Mouse (Mus musculus): Measurements from ENCODE around the gene Serpina9. TPM values are rescaled to one million over a fixed set of nuclear protein-coding genes. Genes with fewer than 3 reads are reported as not detected.

The Serpina9 gene
- polyA plus RNA-seq, 1 experiment: 0.39 TPM

DNA sequence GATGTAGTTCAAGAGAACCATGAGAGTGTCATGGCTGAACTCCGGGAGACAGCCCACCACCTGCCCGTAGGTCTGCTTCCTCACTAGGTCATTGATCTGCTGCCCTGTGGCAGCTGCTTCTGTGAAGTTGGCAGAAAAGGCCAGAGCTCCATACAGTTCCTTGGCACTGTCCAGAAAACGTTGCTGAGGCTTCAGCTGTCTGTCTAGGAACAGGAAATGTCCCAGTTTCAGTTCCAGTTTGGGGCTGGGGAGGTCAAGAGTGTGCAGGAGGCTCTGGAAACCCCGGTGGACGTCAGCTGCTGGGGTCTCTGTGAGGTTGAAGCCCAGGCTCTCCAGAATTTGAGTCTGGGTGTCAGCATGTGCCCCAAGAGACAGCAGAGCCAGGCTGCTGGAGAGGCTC is 27.7 kb downstream of the Serpina9 start:
- Histone ChIP-seq H3K4me1 (replicated peaks; ENCODE audit: control insufficient read depth, insufficient read depth, low read length) (peaks cover 3% of the 10 kb centered on the region; the same call in 1 of the 2 replicates), H3K27ac (ENCODE audit: control insufficient read depth, insufficient read depth, low read length) (no peak overlapping the region), H3K4me3 (ENCODE audit: control insufficient read depth, insufficient read depth, low read length) (no peak overlapping the region), H3K27me3 (ENCODE audit: control insufficient read depth, insufficient read depth, low read length) (no peaks in the 10 kb centered on the region), H3K36me3 (ENCODE audit: control insufficient read depth, insufficient read depth, low read length) (no peaks in the 10 kb centered on the region)
- DNase-seq: no peak
- TF ChIP-seq CTCF (IDR thresholded peaks at IDR 0.05; ENCODE audit: borderline replicate concordance, control insufficient read depth, extremely low read depth, insufficient read depth, low read length, poor library complexity) (no peak), POLR2A (IDR thresholded peaks at IDR 0.05; ENCODE audit: control insufficient read depth, extremely low read depth, insufficient read depth, low read length, poor library complexity) (no peak)
- 33% methylated on average over 5 of the region's 5 CpGs for WGBS

DNA sequence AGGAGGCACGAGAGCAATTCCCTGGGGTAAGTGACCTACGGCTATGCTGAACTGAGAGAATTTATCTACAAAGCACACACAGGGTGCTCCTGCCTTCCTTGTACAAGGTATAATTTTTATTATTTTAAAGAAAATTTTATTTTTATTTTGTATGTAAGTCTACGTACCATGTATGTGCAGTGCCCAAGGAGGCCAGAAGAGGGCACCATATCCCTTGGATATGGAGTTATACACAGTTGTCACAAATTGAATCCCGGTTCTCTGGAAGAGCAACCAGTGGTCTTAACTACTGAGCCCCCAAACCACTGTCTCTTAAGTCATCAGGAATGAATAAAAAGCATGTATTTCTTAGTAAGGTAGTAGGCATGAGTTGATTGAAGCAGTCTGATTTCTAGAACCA is 28.6 kb downstream of the Serpina9 start:
- TF ChIP-seq CTCF (IDR thresholded peaks at IDR 0.05; ENCODE audit: borderline replicate concordance, control insufficient read depth, extremely low read depth, insufficient read depth, low read length, poor library complexity) (no peak), POLR2A (IDR thresholded peaks at IDR 0.05; ENCODE audit: control insufficient read depth, extremely low read depth, insufficient read depth, low read length, poor library complexity) (no peak)
- no peaks in the 10 kb centered on the region for H3K27me3 ChIP-seq (ENCODE audit: control insufficient read depth, insufficient read depth, low read length)
- 59% methylated on average over 4 of the region's 4 CpGs for WGBS
- H3K36me3 ChIP-seq (ENCODE audit: control insufficient read depth, insufficient read depth, low read length): no peaks in the 10 kb centered on the region
- peak; percentile 14 for DNase-seq
- no peak overlapping the region for H3K27ac ChIP-seq (ENCODE audit: control insufficient read depth, insufficient read depth, low read length)
- H3K4me1 ChIP-seq (replicated peaks; ENCODE audit: control insufficient read depth, insufficient read depth, low read length): peaks cover 3% of the 10 kb centered on the region; the same call in 1 of the 2 replicates
- no peak overlapping the region for H3K4me3 ChIP-seq (ENCODE audit: control insufficient read depth, insufficient read depth, low read length)

DNA sequence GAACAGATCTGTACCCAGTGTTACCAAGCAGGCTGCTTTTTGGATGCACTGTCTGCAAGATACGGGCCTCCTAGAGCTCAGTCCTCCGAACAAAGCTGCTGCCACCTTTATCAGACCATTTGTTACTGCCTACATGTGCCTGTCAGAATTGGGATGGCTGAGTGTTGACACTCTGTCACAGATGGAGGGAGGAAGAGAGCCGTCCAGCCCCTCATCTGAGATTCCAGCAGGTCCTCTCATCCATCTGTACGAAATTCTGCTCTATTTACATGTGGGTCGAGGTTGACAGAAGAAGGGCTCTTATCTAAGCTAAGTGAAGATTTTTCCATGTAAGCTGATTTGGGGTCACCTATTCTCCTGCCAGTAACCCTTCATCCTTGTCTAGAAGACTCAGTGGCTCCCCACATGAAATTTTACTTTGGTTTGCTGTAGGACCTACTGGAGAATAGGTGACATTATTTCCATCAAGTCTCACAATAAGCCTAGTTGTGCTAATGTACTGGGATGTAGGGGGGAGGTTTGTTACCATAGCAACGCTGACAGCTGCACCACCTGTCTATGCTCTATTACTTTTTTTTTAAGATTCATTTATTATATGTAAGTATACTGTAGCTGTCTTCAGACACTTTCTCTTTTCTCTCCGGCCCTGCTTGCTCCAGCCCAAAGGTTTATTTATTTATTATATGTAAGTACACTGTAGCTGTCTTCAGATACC is 31.8 kb downstream of the Serpina9 start:
- 86% methylated on average over 7 of the region's 7 CpGs for WGBS
- no peak for DNase-seq
- Histone ChIP-seq H3K27me3 (ENCODE audit: control insufficient read depth, insufficient read depth, low read length) (no peaks in the 10 kb centered on the region), H3K27ac (ENCODE audit: control insufficient read depth, insufficient read depth, low read length) (no peak overlapping the region), H3K36me3 (ENCODE audit: control insufficient read depth, insufficient read depth, low read length) (no peaks in the 10 kb centered on the region), H3K4me3 (ENCODE audit: control insufficient read depth, insufficient read depth, low read length) (no peak overlapping the region), H3K4me1 (replicated peaks; ENCODE audit: control insufficient read depth, insufficient read depth, low read length) (peaks cover 3% of the 10 kb centered on the region; the same call in 1 of the 2 replicates)
- TF ChIP-seq CTCF (IDR thresholded peaks at IDR 0.05; ENCODE audit: borderline replicate concordance, control insufficient read depth, extremely low read depth, insufficient read depth, low read length, poor library complexity): no peak
- TF ChIP-seq POLR2A (IDR thresholded peaks at IDR 0.05; ENCODE audit: control insufficient read depth, extremely low read depth, insufficient read depth, low read length, poor library complexity): no peak

DNA sequence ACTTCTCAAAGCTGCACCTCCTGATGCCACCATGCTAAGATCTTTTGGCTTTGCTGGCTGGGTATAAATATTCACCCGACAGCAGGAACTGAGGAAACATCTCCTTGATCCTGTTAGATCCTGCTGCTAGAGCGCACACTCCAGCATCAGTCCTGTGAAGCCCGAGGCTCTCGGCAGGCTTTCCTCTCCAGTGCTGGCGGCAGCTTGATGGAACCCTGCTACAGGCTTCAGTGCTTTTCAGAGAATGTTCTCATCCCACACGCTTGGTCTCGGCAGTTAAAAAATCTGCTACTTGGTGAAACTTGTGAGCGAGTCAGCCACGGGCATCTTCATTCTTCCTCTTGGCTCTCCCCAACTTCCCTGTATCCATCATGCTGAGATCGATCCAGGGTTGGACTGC is 35.3 kb downstream of the Serpina9 start:
- H3K4me3 ChIP-seq (ENCODE audit: control insufficient read depth, insufficient read depth, low read length): no peak overlapping the region
- WGBS: 91% methylated on average over 10 of the region's 10 CpGs
- H3K36me3 ChIP-seq (ENCODE audit: control insufficient read depth, insufficient read depth, low read length): no peaks in the 10 kb centered on the region
- no peak overlapping the region for H3K27ac ChIP-seq (ENCODE audit: control insufficient read depth, insufficient read depth, low read length)
- H3K4me1 ChIP-seq (replicated peaks; ENCODE audit: control insufficient read depth, insufficient read depth, low read length): no peaks in the 10 kb centered on the region
- TF ChIP-seq CTCF (IDR thresholded peaks at IDR 0.05; ENCODE audit: borderline replicate concordance, control insufficient read depth, extremely low read depth, insufficient read depth, low read length, poor library complexity): no peak
- no peak for TF ChIP-seq POLR2A (IDR thresholded peaks at IDR 0.05; ENCODE audit: control insufficient read depth, extremely low read depth, insufficient read depth, low read length, poor library complexity)
- no peak for DNase-seq
- no peaks in the 10 kb centered on the region for H3K27me3 ChIP-seq (ENCODE audit: control insufficient read depth, insufficient read depth, low read length)

DNA sequence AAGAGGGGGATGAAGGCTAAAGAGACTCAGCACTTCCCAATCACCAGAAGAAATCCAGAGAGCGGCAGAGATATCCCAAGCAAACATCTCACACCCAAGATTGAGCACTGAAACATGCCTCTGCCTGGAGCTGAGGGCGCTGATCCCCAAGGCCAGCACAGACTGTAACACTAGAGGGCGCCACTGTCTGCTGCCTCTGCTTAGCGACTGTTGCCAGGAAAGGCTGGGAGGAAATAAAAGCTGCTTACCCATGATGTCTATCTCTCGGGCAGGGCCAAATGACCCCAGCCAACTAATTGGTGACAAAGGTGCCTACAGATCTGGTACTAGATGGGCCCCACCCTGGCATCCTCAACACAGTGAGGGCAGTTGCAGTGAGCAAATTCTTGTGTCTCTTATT is 35.7 kb downstream of the Serpina9 start:
- Histone ChIP-seq H3K4me3 (ENCODE audit: control insufficient read depth, insufficient read depth, low read length) (no peak overlapping the region), H3K36me3 (ENCODE audit: control insufficient read depth, insufficient read depth, low read length) (no peaks in the 10 kb centered on the region), H3K27me3 (ENCODE audit: control insufficient read depth, insufficient read depth, low read length) (no peaks in the 10 kb centered on the region), H3K27ac (ENCODE audit: control insufficient read depth, insufficient read depth, low read length) (no peak overlapping the region), H3K4me1 (replicated peaks; ENCODE audit: control insufficient read depth, insufficient read depth, low read length) (no peaks in the 10 kb centered on the region)
- WGBS: 26% methylated on average over 5 of the region's 5 CpGs
- DNase-seq: no peak
- TF ChIP-seq CTCF (IDR thresholded peaks at IDR 0.05; ENCODE audit: borderline replicate concordance, control insufficient read depth, extremely low read depth, insufficient read depth, low read length, poor library complexity) (peak; percentile 28; the same call in 1 of the 2 replicates), POLR2A (IDR thresholded peaks at IDR 0.05; ENCODE audit: control insufficient read depth, extremely low read depth, insufficient read depth, low read length, poor library complexity) (no peak)

DNA sequence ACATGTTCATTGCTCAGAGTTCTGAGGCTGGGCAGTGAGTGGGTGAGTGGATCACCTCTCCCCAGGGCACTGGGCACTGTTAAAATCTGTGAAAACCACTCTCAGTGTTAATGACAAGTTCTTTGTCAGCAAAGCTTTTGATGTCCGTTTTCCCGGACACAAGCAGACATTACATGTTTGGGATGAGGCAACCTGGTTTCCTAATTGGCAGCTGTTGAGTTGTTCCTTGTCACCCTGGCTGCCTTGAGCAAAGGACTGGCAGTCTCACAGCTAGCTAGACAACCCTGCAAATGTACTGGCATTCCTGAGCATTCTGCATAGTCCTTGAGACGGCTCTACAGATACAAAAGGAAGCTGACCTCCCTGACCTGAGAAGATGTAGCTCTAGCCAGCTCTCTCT is 36.5 kb downstream of the Serpina9 start:
- no peak for TF ChIP-seq POLR2A (IDR thresholded peaks at IDR 0.05; ENCODE audit: control insufficient read depth, extremely low read depth, insufficient read depth, low read length, poor library complexity)
- TF ChIP-seq CTCF (IDR thresholded peaks at IDR 0.05; ENCODE audit: borderline replicate concordance, control insufficient read depth, extremely low read depth, insufficient read depth, low read length, poor library complexity): no peak
- Histone ChIP-seq H3K27ac (ENCODE audit: control insufficient read depth, insufficient read depth, low read length) (no peak overlapping the region), H3K27me3 (ENCODE audit: control insufficient read depth, insufficient read depth, low read length) (no peaks in the 10 kb centered on the region), H3K36me3 (ENCODE audit: control insufficient read depth, insufficient read depth, low read length) (no peaks in the 10 kb centered on the region), H3K4me1 (replicated peaks; ENCODE audit: control insufficient read depth, insufficient read depth, low read length) (no peaks in the 10 kb centered on the region), H3K4me3 (ENCODE audit: control insufficient read depth, insufficient read depth, low read length) (no peak overlapping the region)
- WGBS: 86% methylated on average over 3 of the region's 3 CpGs
- no peak for DNase-seq

Data from thymus, adult 2 months (tissue).